Mouse (Mus musculus): Measurements from ENCODE around the gene Bicra. TPM values are rescaled to one million over a fixed set of nuclear protein-coding genes. Genes with fewer than 3 reads are reported as not detected.

The Bicra gene
- total RNA-seq, 2 experiments from 2014 or later = 8.1 to 8.2 TPM

Other genes with a start within 250 kb of the Bicra start
- gene Obox6, start 208.2 kb downstream of the Bicra start, total RNA-seq (2021) = not detected
- gene Crx, start 168.0 kb downstream of the Bicra start, total RNA-seq (2021) = not detected
- gene Crxos, start 165.3 kb downstream of the Bicra start, total RNA-seq (2021) = not detected
- gene Selenow, start 125.5 kb downstream of the Bicra start, total RNA-seq (2021) = 100 to 1,000 TPM; 169 to 178 TPM
- 100 to 1,000 TPM; 137 to 141 TPM for gene Nop53, start 101.8 kb downstream of the Bicra start, total RNA-seq (2021)
- 100 to 1,000 TPM in 1 of 2 experiments, 10 to 100 TPM in 1; 93.1 to 131 TPM for gene Ehd2, start 80.4 kb downstream of the Bicra start, total RNA-seq (2021)
- not detected for gene Zfp541, start 13.9 kb upstream of the Bicra start, total RNA-seq (2021)
- 10 to 100 TPM; 81.3 to 84.7 TPM for gene Napa, start 50.5 kb upstream of the Bicra start, total RNA-seq (2021)
- gene Kptn, start 72.0 kb upstream of the Bicra start, total RNA-seq (2021) = 10 to 100 TPM; 23.0 to 23.1 TPM
- gene Slc8a2, start 81.9 kb upstream of the Bicra start, total RNA-seq (2021) = 1 to 10 TPM in 1 of 2 experiments, under 1 TPM in 1; 0.67 to 1.1 TPM
- gene Meis3, start 127.2 kb upstream of the Bicra start, total RNA-seq (2021) = 1 to 10 TPM; 3.9 to 4.9 TPM
- gene Dhx34, start 174.1 kb upstream of the Bicra start, total RNA-seq (2021) = 1 to 10 TPM; 7.9 to 8.7 TPM
- 1 to 10 TPM; 1.2 to 1.7 TPM for gene C5ar2, start 196.2 kb upstream of the Bicra start, total RNA-seq (2021)
- 1 to 10 TPM; 6.4 to 7.8 TPM for gene C5ar1, start 211.6 kb upstream of the Bicra start, total RNA-seq (2021)
- 10 to 100 TPM; 17.0 to 17.8 TPM for gene Inafm1, start 225.7 kb upstream of the Bicra start, total RNA-seq (2021)
- gene Ccdc9, start 238.9 kb upstream of the Bicra start, total RNA-seq (2021) = 10 to 100 TPM; 34.6 to 36.9 TPM

Measured in heart, postnatal 36 days (tissue).